Mouse (Mus musculus): ENCODE results near the gene P2rx3. TPM values are rescaled to one million over a fixed set of nuclear protein-coding genes. Genes with fewer than 3 reads are reported as not detected.

P2rx3 gene
- polyA plus RNA-seq, 1 experiment = 53.1 TPM

GRCm38 (mm10) chr2:85060591-85061060 is 23.4 kb upstream of the P2rx3 start:
- Histone ChIP-seq H3K36me3 (ENCODE audit: control insufficient read depth, insufficient read depth) (peaks cover 61% of the 10 kb centered on the region), H3K79me2 (ENCODE audit: control insufficient read depth, insufficient read depth) (peaks cover 40% of the 10 kb centered on the region), H3K4me2 (ENCODE audit: low read depth) (peak overlapping the region; percentile 85), H3ac (ENCODE audit: control insufficient read depth, insufficient read length) (peak overlapping the region; percentile 35), H3K4me3 (peak overlapping the region; percentile 28), H3K27me3 (ENCODE audit: control insufficient read depth, insufficient read depth, insufficient read length) (no peaks in the 10 kb centered on the region)
- TF ChIP-seq USF1 (IDR thresholded peaks at IDR 0.05; ENCODE audit: low read depth) = no peak
- TF ChIP-seq POLR2AphosphoS2 (IDR thresholded peaks at IDR 0.05; ENCODE audit: insufficient read length, low read depth) = peak; percentile 84
- TF ChIP-seq POLR2A (IDR thresholded peaks at IDR 0.05; ENCODE audit: insufficient read length, low read depth) = peak; percentile 51

GRCm38 (mm10) chr2:85059677-85060076 is 22.4 kb upstream of the P2rx3 start:
- Histone ChIP-seq H3K36me3 (ENCODE audit: control insufficient read depth, insufficient read depth) (peaks cover 61% of the 10 kb centered on the region), H3K27me3 (ENCODE audit: control insufficient read depth, insufficient read depth, insufficient read length) (no peaks in the 10 kb centered on the region), H3K4me3 (peak overlapping the region; percentile 28), H3K4me2 (ENCODE audit: low read depth) (peak overlapping the region; percentile 85), H3ac (ENCODE audit: control insufficient read depth, insufficient read length) (no peak overlapping the region), H3K79me2 (ENCODE audit: control insufficient read depth, insufficient read depth) (peaks cover 37% of the 10 kb centered on the region)
- no peak for TF ChIP-seq TCF3 (IDR thresholded peaks at IDR 0.05; ENCODE audit: insufficient read length, low read depth)
- TF ChIP-seq REST (IDR thresholded peaks at IDR 0.05; ENCODE audit: insufficient read depth, insufficient read length) = no peak

GRCm38 (mm10) chr2:85056711-85057110 is 19.4 kb upstream of the P2rx3 start:
- TF ChIP-seq USF1 (IDR thresholded peaks at IDR 0.05; ENCODE audit: low read depth) = no peak
- TF ChIP-seq REST (IDR thresholded peaks at IDR 0.05; ENCODE audit: insufficient read depth, insufficient read length) = no peak
- TF ChIP-seq POLR2AphosphoS2 (IDR thresholded peaks at IDR 0.05; ENCODE audit: insufficient read length, low read depth) = no peak
- TF ChIP-seq POLR2A (IDR thresholded peaks at IDR 0.05; ENCODE audit: insufficient read length, low read depth) = no peak
- TF ChIP-seq MAX (IDR thresholded peaks at IDR 0.05; ENCODE audit: low read depth) = no peak
- TF ChIP-seq SRF (IDR thresholded peaks at IDR 0.05; ENCODE audit: control insufficient read depth, insufficient read length, low read depth) = no peak
- TF ChIP-seq CEBPB (IDR thresholded peaks at IDR 0.05; ENCODE audit: insufficient read depth, poor library complexity, severe bottlenecking) = no peak
- no peak for TF ChIP-seq TCF12 (IDR thresholded peaks at IDR 0.05; ENCODE audit: insufficient read depth, poor library complexity, severe bottlenecking)
- TF ChIP-seq MYOG (IDR thresholded peaks at IDR 0.05; ENCODE audit: control insufficient read depth in 1 of 3, insufficient read depth in 1 of 3, insufficient read length in 2 of 3, low read depth in 2 of 3) = no peak
- TF ChIP-seq E2F4 (IDR thresholded peaks at IDR 0.05; ENCODE audit: insufficient read depth) = no peak
- TF ChIP-seq TCF3 (IDR thresholded peaks at IDR 0.05; ENCODE audit: insufficient read length, low read depth) = no peak
- no peak for TF ChIP-seq MYOD1 (IDR thresholded peaks at IDR 0.05; ENCODE audit: control insufficient read depth in 1 of 3, insufficient read length in 2 of 3, low read depth in 2 of 3)
- no peak overlapping the region for H3K4me3 ChIP-seq

GRCm38 (mm10) chr2:85053192-85053816 is 16.0 kb upstream of the P2rx3 start:
- H3K79me2 ChIP-seq (ENCODE audit: control insufficient read depth, insufficient read depth) = peaks cover 55% of the 10 kb centered on the region
- no peak overlapping the region for H3ac ChIP-seq (ENCODE audit: control insufficient read depth, insufficient read length)
- H3K4me2 ChIP-seq (ENCODE audit: low read depth) = peak overlapping the region; percentile 89
- no peak overlapping the region for H3K4me3 ChIP-seq
- H3K27me3 ChIP-seq (ENCODE audit: control insufficient read depth, insufficient read depth, insufficient read length) = no peaks in the 10 kb centered on the region
- H3K36me3 ChIP-seq (ENCODE audit: control insufficient read depth, insufficient read depth) = peaks cover 43% of the 10 kb centered on the region
- TF ChIP-seq TCF12 (IDR thresholded peaks at IDR 0.05; ENCODE audit: insufficient read depth, poor library complexity, severe bottlenecking) (no peak), MAX (IDR thresholded peaks at IDR 0.05; ENCODE audit: low read depth) (no peak), POLR2AphosphoS2 (IDR thresholded peaks at IDR 0.05; ENCODE audit: insufficient read length, low read depth) (peak; percentile 33), MYOD1 (IDR thresholded peaks at IDR 0.05; ENCODE audit: control insufficient read depth in 1 of 3, insufficient read length in 2 of 3, low read depth in 2 of 3) (peak in 1 of 3 experiments; percentile 9), TCF3 (IDR thresholded peaks at IDR 0.05; ENCODE audit: insufficient read length, low read depth) (no peak), REST (IDR thresholded peaks at IDR 0.05; ENCODE audit: insufficient read depth, insufficient read length) (no peak), POLR2A (IDR thresholded peaks at IDR 0.05; ENCODE audit: insufficient read length, low read depth) (peak; percentile 29), USF1 (IDR thresholded peaks at IDR 0.05; ENCODE audit: low read depth) (no peak), CEBPB (IDR thresholded peaks at IDR 0.05; ENCODE audit: insufficient read depth, poor library complexity, severe bottlenecking) (no peak), MYOG (IDR thresholded peaks at IDR 0.05; ENCODE audit: control insufficient read depth in 1 of 3, insufficient read depth in 1 of 3, insufficient read length in 2 of 3, low read depth in 2 of 3) (peak in 1 of 3 experiments; percentile 52), SRF (IDR thresholded peaks at IDR 0.05; ENCODE audit: control insufficient read depth, insufficient read length, low read depth) (no peak), E2F4 (IDR thresholded peaks at IDR 0.05; ENCODE audit: insufficient read depth) (no peak)

More at GRCm38 (mm10) chr2:85056711-85057110, 19.4 kb upstream of the P2rx3 start:
- Histone ChIP-seq H3K27me3 (ENCODE audit: control insufficient read depth, insufficient read depth, insufficient read length) (no peaks in the 10 kb centered on the region), H3K79me2 (ENCODE audit: control insufficient read depth, insufficient read depth) (peaks cover 38% of the 10 kb centered on the region), H3ac (ENCODE audit: control insufficient read depth, insufficient read length) (no peak overlapping the region), H3K4me2 (ENCODE audit: low read depth) (no peak overlapping the region), H3K36me3 (ENCODE audit: control insufficient read depth, insufficient read depth) (peaks cover 54% of the 10 kb centered on the region)

- no peaks in the 10 kb centered on the region for H3K27me3 ChIP-seq (ENCODE audit: control insufficient read depth, insufficient read depth, insufficient read length)
- peaks cover 39% of the 10 kb centered on the region for H3K36me3 ChIP-seq (ENCODE audit: control insufficient read depth, insufficient read depth)
- peak overlapping the region; percentile 89 for H3K4me2 ChIP-seq (ENCODE audit: low read depth)
- no peak for TF ChIP-seq TCF12 (IDR thresholded peaks at IDR 0.05; ENCODE audit: insufficient read depth, poor library complexity, severe bottlenecking)
- TF ChIP-seq POLR2A (IDR thresholded peaks at IDR 0.05; ENCODE audit: insufficient read length, low read depth) = peak; percentile 16
- peaks cover 55% of the 10 kb centered on the region for H3K79me2 ChIP-seq (ENCODE audit: control insufficient read depth, insufficient read depth)
- H3K4me3 ChIP-seq = peak overlapping the region; percentile 77
- peak overlapping the region; percentile 20 for H3ac ChIP-seq (ENCODE audit: control insufficient read depth, insufficient read length)
These were observed 13.5 kb upstream of the P2rx3 start for GRCm38 (mm10) chr2:85050746-85051145.
